Mouse (Mus musculus) midbrain, embryonic 10.5 days (tissue): Measurements from ENCODE around the gene Traf3. TPM values are rescaled to one million over a fixed set of nuclear protein-coding genes. Genes with fewer than 3 reads are reported as not detected.

Experiments
- DNase-seq: peaks from one replicate; pipeline ENCODE4 v3.0.0-alpha.2; 2017; ENCODE audit warnings: low spot score
- H3K27ac ChIP-seq: fragments of 300-500 bp; sonication (generic); replicated peaks from 2 replicates; pipeline ENCODE4 v1.5.1; 2016; ENCODE audit warnings: mild to moderate bottlenecking
- H3K27me3 ChIP-seq: fragments of 300-500 bp; sonication (generic); 2 replicates; pipeline ENCODE4 v1.6.1; 2016; ENCODE audit warnings: low read depth, mild to moderate bottlenecking; ENCODE audit not compliant: poor library complexity, severe bottlenecking
- H3K36me3 ChIP-seq: fragments of 300-500 bp; sonication (generic); 2 replicates; pipeline ENCODE4 v1.6.1; 2016; ENCODE audit warnings: mild to moderate bottlenecking, moderate library complexity
- H3K4me1 ChIP-seq: fragments of 300-500 bp; sonication (generic); 2 replicates; pipeline ENCODE4 v1.6.1; 2016
- H3K4me3 ChIP-seq: fragments of 300-500 bp; sonication (generic); 2 replicates; pipeline ENCODE4 v1.5.1; 2016; ENCODE audit warnings: mild to moderate bottlenecking, moderate library complexity
- H3K9me3 ChIP-seq: fragments of 300-500 bp; sonication (generic); replicated peaks from 2 replicates; pipeline ENCODE4 v1.6.1; 2016; ENCODE audit warnings: mild to moderate bottlenecking
- WGBS: fragments of 180-500 bp; shearing (Covaris S2); methylation state at CpG from one replicate; pipeline ENCODE4 v1.1.7; 2016; 5-methylcytosine and 5-hydroxymethylcytosine counted together
- polyA plus RNA-seq: library from polyadenylated mRNA; unstranded; fragments of >200 nt; fragmentation: Nextera tagmentation; extraction: Ambion mirVana; gene quantifications from 2 replicates; pipeline ENCODE4 v1.2.1, GENCODE M21; 2016

The Traf3 gene
- polyA plus RNA-seq, 1 experiment from 2014 or later: 11.5 TPM

- DNase-seq: no peak
- Histone ChIP-seq H3K9me3 (no peaks in the 10 kb centered on the region), H3K27me3 (no peaks in the 10 kb centered on the region), H3K36me3 (peaks cover 22% of the 10 kb centered on the region), H3K4me1 (no peaks in the 10 kb centered on the region), H3K4me3 (no peak overlapping the region), H3K27ac (no peak overlapping the region)
- 86% methylated on average over 2 of the region's 2 CpGs for WGBS
Measured at GRCm38 (mm10) chr12:111230793-111231192, 64.6 kb downstream of the Traf3 start.

DNA sequence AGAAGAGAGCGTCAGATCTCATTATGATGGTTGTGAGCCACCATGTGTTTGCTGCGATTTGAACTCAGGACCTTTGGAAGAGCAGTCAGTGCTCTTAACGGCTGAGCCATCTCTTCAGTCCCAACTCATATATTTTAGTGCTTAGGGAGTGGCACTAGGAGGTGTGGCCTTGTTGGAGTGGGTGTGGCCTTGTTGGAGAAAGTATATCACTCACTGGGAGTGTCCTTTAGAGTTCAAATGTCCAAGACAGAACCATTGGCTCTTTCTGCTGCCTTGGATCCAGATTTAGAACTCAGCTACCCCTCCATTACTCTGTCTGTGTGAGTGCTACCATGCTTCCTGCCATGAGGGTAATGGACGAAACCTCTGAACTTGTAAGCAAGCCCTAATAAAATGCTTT is 67.6 kb downstream of the Traf3 start:
- H3K27me3 ChIP-seq: no peaks in the 10 kb centered on the region
- peaks cover 35% of the 10 kb centered on the region for H3K36me3 ChIP-seq
- H3K9me3 ChIP-seq: no peaks in the 10 kb centered on the region
- no peak overlapping the region for H3K4me3 ChIP-seq
- no peak overlapping the region for H3K27ac ChIP-seq
- no peak for DNase-seq
- 93% methylated on average over 4 of the region's 4 CpGs for WGBS
- no peaks in the 10 kb centered on the region for H3K4me1 ChIP-seq

GRCm38 (mm10) chr12:111234383-111234782 is 68.2 kb downstream of the Traf3 start:
- H3K36me3 ChIP-seq: peaks cover 40% of the 10 kb centered on the region
- no peak overlapping the region for H3K4me3 ChIP-seq
- H3K9me3 ChIP-seq: no peaks in the 10 kb centered on the region
- no peak for DNase-seq
- H3K27ac ChIP-seq: no peak overlapping the region
- no peaks in the 10 kb centered on the region for H3K27me3 ChIP-seq
- WGBS: 84% methylated on average over 9 of the region's 9 CpGs
- no peaks in the 10 kb centered on the region for H3K4me1 ChIP-seq

- Histone ChIP-seq H3K36me3 (peaks cover 52% of the 10 kb centered on the region), H3K9me3 (no peaks in the 10 kb centered on the region), H3K4me1 (no peaks in the 10 kb centered on the region), H3K27me3 (no peaks in the 10 kb centered on the region), H3K4me3 (no peak overlapping the region), H3K27ac (no peak overlapping the region)
- DNase-seq: no peak
- WGBS: 92% methylated on average over 6 of the region's 6 CpGs
Measured at GRCm38 (mm10) chr12:111235631-111236030, 69.5 kb downstream of the Traf3 start.

GRCm38 (mm10) chr12:111237611-111238188 is 71.5 kb downstream of the Traf3 start:
- 94% methylated on average over 16 of the region's 16 CpGs for WGBS
- no peak for DNase-seq
- no peaks in the 10 kb centered on the region for H3K27me3 ChIP-seq
- no peak overlapping the region for H3K4me3 ChIP-seq
- H3K27ac ChIP-seq: no peak overlapping the region
- no peaks in the 10 kb centered on the region for H3K9me3 ChIP-seq
- H3K4me1 ChIP-seq: no peaks in the 10 kb centered on the region
- peaks cover 64% of the 10 kb centered on the region for H3K36me3 ChIP-seq

DNA sequence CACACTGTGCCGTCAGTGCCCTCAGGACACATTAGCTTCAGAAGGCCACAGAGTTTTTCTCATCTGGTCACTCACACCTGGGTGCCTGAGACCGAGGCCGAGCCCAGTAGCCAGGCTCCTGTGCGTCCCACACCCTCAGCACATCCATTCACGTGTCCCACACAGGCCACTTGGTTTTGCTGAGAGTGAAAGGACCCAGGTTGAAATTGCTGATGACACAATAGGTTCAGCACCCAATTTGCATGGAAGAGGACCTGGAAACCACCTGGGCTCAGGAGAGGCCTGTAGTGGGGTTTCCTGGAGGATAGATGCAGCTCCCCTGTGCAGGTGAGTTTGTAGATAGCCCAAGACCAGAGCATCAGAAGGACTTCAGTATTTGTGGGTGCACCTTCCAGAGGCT is 72.2 kb downstream of the Traf3 start:
- H3K4me3 ChIP-seq: no peak overlapping the region
- no peaks in the 10 kb centered on the region for H3K9me3 ChIP-seq
- 90% methylated on average over 5 of the region's 5 CpGs for WGBS
- no peak for DNase-seq
- peaks cover 71% of the 10 kb centered on the region for H3K36me3 ChIP-seq
- H3K27me3 ChIP-seq: no peaks in the 10 kb centered on the region
- H3K4me1 ChIP-seq: no peaks in the 10 kb centered on the region
- no peak overlapping the region for H3K27ac ChIP-seq

DNA sequence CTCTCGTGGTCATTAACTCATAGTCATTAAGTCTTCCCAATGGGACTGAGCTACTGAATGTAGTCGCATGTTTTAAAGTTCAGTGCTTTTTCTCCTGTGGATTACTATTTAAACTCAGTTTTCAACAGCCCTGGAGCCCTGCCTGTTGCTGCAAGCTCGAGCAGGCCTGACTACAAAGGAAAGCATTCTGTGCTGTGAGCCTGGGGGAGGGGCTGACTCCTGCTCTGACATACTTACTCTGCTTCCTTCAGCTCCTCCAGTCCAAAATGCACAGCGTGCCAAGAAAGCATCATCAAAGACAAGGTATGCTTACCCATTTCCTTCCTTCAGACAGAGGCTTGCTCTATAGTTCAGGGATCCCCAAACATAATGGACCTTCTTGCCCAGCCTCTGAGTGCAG is 72.6 kb downstream of the Traf3 start:
- WGBS: 62% methylated on average over 4 of the region's 4 CpGs
- DNase-seq: no peak
- H3K36me3 ChIP-seq: peaks cover 75% of the 10 kb centered on the region
- H3K27ac ChIP-seq: no peak overlapping the region
- H3K4me3 ChIP-seq: no peak overlapping the region
- H3K27me3 ChIP-seq: no peaks in the 10 kb centered on the region
- no peaks in the 10 kb centered on the region for H3K9me3 ChIP-seq
- H3K4me1 ChIP-seq: no peaks in the 10 kb centered on the region

DNA sequence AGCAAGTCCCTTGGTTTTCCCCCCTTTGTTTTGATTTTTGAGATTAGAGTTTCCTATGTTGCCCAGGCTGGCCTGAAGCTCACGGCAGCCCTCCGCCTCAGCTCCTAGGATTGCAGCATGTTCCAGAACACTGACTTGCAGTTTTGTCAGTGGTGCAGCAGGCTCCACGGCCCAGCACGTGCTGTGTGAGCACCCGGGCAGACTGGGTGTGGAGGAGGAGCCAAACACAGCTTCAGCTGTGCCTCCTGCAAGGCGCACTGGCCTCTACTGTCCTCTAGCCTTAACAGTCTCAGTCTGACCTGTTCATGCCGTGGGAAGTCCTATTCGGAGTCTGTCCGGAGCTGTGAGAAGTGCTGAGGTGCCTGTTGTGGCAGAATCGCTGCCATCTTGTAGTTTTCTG is 73.8 kb downstream of the Traf3 start:
- DNase-seq: no peak
- H3K27ac ChIP-seq: no peak overlapping the region
- H3K27me3 ChIP-seq: no peaks in the 10 kb centered on the region
- H3K9me3 ChIP-seq: no peaks in the 10 kb centered on the region
- peaks cover 80% of the 10 kb centered on the region for H3K36me3 ChIP-seq
- H3K4me3 ChIP-seq: no peak overlapping the region
- no peaks in the 10 kb centered on the region for H3K4me1 ChIP-seq
- 88% methylated on average over 10 of the region's 10 CpGs for WGBS

DNA sequence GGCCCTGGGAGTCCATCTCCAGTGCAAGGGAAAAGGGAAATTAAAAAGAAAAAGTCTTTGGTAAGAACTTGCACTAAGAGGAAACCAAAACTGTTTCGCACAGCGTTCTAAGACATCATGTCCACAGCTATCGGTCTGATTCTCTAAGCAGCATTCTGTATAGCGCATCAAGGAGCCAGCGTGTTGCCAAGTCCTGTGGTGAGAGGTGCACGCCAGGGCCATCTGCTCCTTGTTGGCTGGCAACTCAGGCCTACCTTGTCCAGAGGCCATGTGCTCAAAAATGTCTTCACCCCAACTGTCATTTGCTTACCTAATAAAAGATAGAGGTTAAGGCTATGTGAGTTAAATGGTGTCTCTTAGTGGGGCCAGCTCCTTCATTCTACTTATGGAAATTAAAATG is 75.7 kb downstream of the Traf3 start:
- no peak overlapping the region for H3K27ac ChIP-seq
- DNase-seq: no peak
- H3K27me3 ChIP-seq: no peaks in the 10 kb centered on the region
- H3K36me3 ChIP-seq: peaks cover 88% of the 10 kb centered on the region
- H3K4me1 ChIP-seq: no peaks in the 10 kb centered on the region
- H3K4me3 ChIP-seq: no peak overlapping the region
- H3K9me3 ChIP-seq: no peaks in the 10 kb centered on the region
- WGBS: 97% methylated on average over 6 of the region's 6 CpGs

GRCm38 (mm10) chr12:111242346-111242745 is 76.2 kb downstream of the Traf3 start:
- Histone ChIP-seq H3K27me3 (no peaks in the 10 kb centered on the region), H3K27ac (no peak overlapping the region), H3K9me3 (no peaks in the 10 kb centered on the region), H3K4me1 (no peaks in the 10 kb centered on the region), H3K4me3 (no peak overlapping the region), H3K36me3 (peaks cover 91% of the 10 kb centered on the region)
- WGBS: 92% methylated on average over 5 of the region's 5 CpGs
- DNase-seq: no peak

- Histone ChIP-seq H3K9me3 (no peaks in the 10 kb centered on the region), H3K27ac (no peak overlapping the region), H3K27me3 (no peaks in the 10 kb centered on the region), H3K4me1 (no peaks in the 10 kb centered on the region), H3K36me3 (peaks cover 89% of the 10 kb centered on the region), H3K4me3 (no peak overlapping the region)
- no peak for DNase-seq
- WGBS: 94% methylated on average over 12 of the region's 12 CpGs
Measured at GRCm38 (mm10) chr12:111243733-111244132, 77.6 kb downstream of the Traf3 start.

GRCm38 (mm10) chr12:111245070-111245469 is 78.9 kb downstream of the Traf3 start:
- H3K36me3 ChIP-seq: peaks cover 81% of the 10 kb centered on the region
- no peaks in the 10 kb centered on the region for H3K27me3 ChIP-seq
- H3K4me1 ChIP-seq: no peaks in the 10 kb centered on the region
- no peak for DNase-seq
- 89% methylated on average over 6 of the region's 6 CpGs for WGBS
- no peak overlapping the region for H3K4me3 ChIP-seq
- H3K27ac ChIP-seq: no peak overlapping the region
- H3K9me3 ChIP-seq: no peaks in the 10 kb centered on the region

DNA sequence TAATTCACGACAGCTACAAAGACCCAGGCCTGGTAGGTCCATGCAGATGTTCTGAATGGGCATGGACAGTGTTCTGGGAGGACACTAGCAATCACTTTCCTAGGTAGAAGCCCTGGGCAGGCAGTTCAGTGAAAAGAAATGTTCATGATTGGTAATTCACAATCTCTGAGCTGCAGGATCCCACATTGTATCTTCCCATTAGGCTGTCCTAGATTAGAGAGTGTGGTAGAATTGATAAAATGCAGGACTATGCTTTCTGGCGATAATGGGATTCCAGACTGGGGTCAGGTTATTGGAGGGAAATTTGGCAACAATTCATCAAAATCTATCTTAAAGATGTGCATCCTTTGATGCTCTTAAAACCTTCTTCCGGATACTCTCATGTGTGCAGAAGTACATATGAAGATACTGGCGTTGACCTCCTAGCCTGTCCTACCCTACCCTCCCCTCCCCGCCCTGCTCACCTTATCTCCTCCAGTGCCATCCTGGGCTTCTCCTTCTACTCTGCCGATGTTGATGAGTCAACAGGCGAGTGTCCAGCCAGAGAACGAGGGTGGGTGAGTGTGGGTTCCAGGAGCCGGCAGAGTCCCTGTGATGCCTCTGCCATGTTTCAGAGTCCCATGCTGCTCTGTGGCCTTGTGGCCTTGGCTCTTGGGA is 80.8 kb downstream of the Traf3 start:
- WGBS: 95% methylated on average over 9 of the region's 9 CpGs
- peaks cover 78% of the 10 kb centered on the region for H3K36me3 ChIP-seq

More for the DNA sequence above, 80.8 kb downstream of the Traf3 start:
- Histone ChIP-seq H3K27me3 (no peaks in the 10 kb centered on the region), H3K9me3 (no peaks in the 10 kb centered on the region), H3K4me3 (no peak overlapping the region), H3K4me1 (no peaks in the 10 kb centered on the region), H3K27ac (no peak overlapping the region)
- DNase-seq: no peak
